14 mouse cellular contexts compared by ENCODE assay signal in genomic region chr10:42940193-42941050, GRCm38 (mm10).
A peak's percentile ranks its signal among the peaks of the same experiment; 100 is the strongest.
DNase-seq lines count a peak whose midpoint lies in the region; ATAC-seq and TF ChIP-seq lines count a peak whose summit lies in the region.
"Had no signal": no experiment of that assay in that cellular context is flagged by ENCODE, and none has a peak within 500 bp of the region (broad histone marks: within the 10 kb centered on the region; RNA-seq: fewer than 3 reads in every experiment).

No protein-coding gene starts in this region.

- no peaks in the 10 kb centered on the region for H3K9me3 ChIP-seq in kidney, embryonic 16.5 days (ENCODE audit: low read length)
- H3K9me3 ChIP-seq in E14TG2a.4 (ENCODE audit: low read length): no peaks in the 10 kb centered on the region
- H3K9me3 ChIP-seq in liver, embryonic 12.5 days (replicated peaks): no peaks in the 10 kb centered on the region
- H3K9me3 ChIP-seq: embryonic facial prominence, embryonic 12.5 days; forebrain, embryonic 12.5 days had no signal

- 63% methylated on average over 21 of the region's 21 CpGs for WGBS in kidney, embryonic 16.5 days
- WGBS in large intestine, adult 2 months: 27% methylated on average over 21 of the region's 21 CpGs
- WGBS in liver, embryonic 12.5 days (ENCODE audit: insufficient replicate concordance): 58% methylated on average over 21 of the region's 21 CpGs

- H3K4me3 ChIP-seq in kidney, embryonic 16.5 days (ENCODE audit: low read length): no peak overlapping the region
- H3K4me3 ChIP-seq in E14TG2a.4 (replicated peaks; ENCODE audit: low read length): peak overlapping the region; percentile 46
- no peak overlapping the region for H3K4me3 ChIP-seq in liver, embryonic 12.5 days
- H3K4me3 ChIP-seq: embryonic facial prominence, embryonic 12.5 days; forebrain, embryonic 12.5 days had no signal

- no peaks in the 10 kb centered on the region for H3K36me3 ChIP-seq in kidney, embryonic 16.5 days (ENCODE audit: insufficient read depth, low read length)
- H3K36me3 ChIP-seq in E14TG2a.4 (ENCODE audit: insufficient read depth, low read length): no peaks in the 10 kb centered on the region
- H3K36me3 ChIP-seq in liver, embryonic 12.5 days: no peaks in the 10 kb centered on the region
- H3K36me3 ChIP-seq: embryonic facial prominence, embryonic 12.5 days; forebrain, embryonic 12.5 days had no signal

- no peak for TF ChIP-seq CTCF in E14TG2a.4 (conservative IDR thresholded peaks at IDR 0.05; ENCODE audit: low read length)

- H3K4me1 ChIP-seq in kidney, embryonic 16.5 days (ENCODE audit: insufficient read depth, low read length): peaks cover 12% of the 10 kb centered on the region
- H3K4me1 ChIP-seq in E14TG2a.4 (replicated peaks; ENCODE audit: low read depth, low read length): peaks cover 38% of the 10 kb centered on the region
- H3K4me1 ChIP-seq in liver, embryonic 12.5 days: peaks cover 4% of the 10 kb centered on the region; the same call in 1 of the 2 replicates

- no peak for DNase-seq in kidney, adult 18-20 months
- peak; percentile 49 for DNase-seq in adrenal gland, postnatal 10 days
- peak; percentile 74 for DNase-seq in large intestine, adult 2 months (ENCODE audit: low read depth, low spot score)
- DNase-seq in cerebellum, adult 18-20 months: no peak
- no peak for DNase-seq in layer of hippocampus, postnatal 14 days (ENCODE audit: low spot score in 2 of 2)
- DNase-seq: layer of hippocampus, adult 9-11 months had no signal

- H3K4me2 ChIP-seq in kidney, embryonic 16.5 days (replicated peaks; ENCODE audit: low read depth, low read length): no peak overlapping the region
- no peak overlapping the region for H3K4me2 ChIP-seq in liver, embryonic 12.5 days
- H3K4me2 ChIP-seq: embryonic facial prominence, embryonic 12.5 days; forebrain, embryonic 12.5 days; midbrain, embryonic 11.5 days had no signal

- no peak for ATAC-seq in kidney, embryonic 16.5 days (ENCODE audit: low FRiP score, low TSS enrichment)
- no peak for ATAC-seq in liver, embryonic 12.5 days
- ATAC-seq: lung, postnatal 0 days had no signal

- peak overlapping the region; percentile 22; the same call in 1 of the 2 replicates for H3K9ac ChIP-seq in kidney, embryonic 16.5 days (replicated peaks; ENCODE audit: low read length)
- no peak overlapping the region for H3K9ac ChIP-seq in liver, embryonic 12.5 days
- H3K9ac ChIP-seq: embryonic facial prominence, embryonic 12.5 days; forebrain, embryonic 12.5 days had no signal

- H3K27me3 ChIP-seq in kidney, embryonic 16.5 days (ENCODE audit: insufficient read depth, low read length): 0 out of 2 replicates have a peak, but pooled peaks cover 4% of the 10 kb centered on the region
- peaks cover 28% of the 10 kb centered on the region for H3K27me3 ChIP-seq in E14TG2a.4 (ENCODE audit: insufficient read depth, low read length)
- peaks cover 15% of the 10 kb centered on the region; the same call in 1 of the 2 replicates for H3K27me3 ChIP-seq in liver, embryonic 12.5 days (replicated peaks)
- H3K27me3 ChIP-seq: CH12.LX; embryonic facial prominence, embryonic 12.5 days; forebrain, embryonic 12.5 days had no signal

- no peak overlapping the region for H3K27ac ChIP-seq in kidney, embryonic 16.5 days (ENCODE audit: low read length)
- no peak overlapping the region for H3K27ac ChIP-seq in liver, embryonic 12.5 days
- H3K27ac ChIP-seq: forebrain, embryonic 12.5 days had no signal

Comparison
In these comparisons a context has a peak if more than half of its experiments do, and no peak if none do; other contexts are left out.
1. DNase-seq: peak in adrenal gland, postnatal 10 days (single experiment) and large intestine, adult 2 months (single experiment); none in kidney, adult 18-20 months (single experiment), cerebellum, adult 18-20 months (0 of 2) and layer of hippocampus, postnatal 14 days (0 of 2).